Mouse (Mus musculus) lung, adult 2 months (tissue): Measurements from ENCODE around the gene Spint1. TPM values are rescaled to one million over a fixed set of nuclear protein-coding genes. Genes with fewer than 3 reads are reported as not detected.

Source experiments
- DNase-seq: peaks from one replicate; pipeline ENCODE4 v3.0.0; 2022
- H3K4me1 ChIP-seq: fragments of 200-500 bp; 2 replicates; pipeline ENCODE4 v1.6.1; 2011; ENCODE audit warnings: low read length; ENCODE audit not compliant: control insufficient read depth, insufficient read depth
- H3K4me3 ChIP-seq: fragments of 200-500 bp; replicated peaks from 2 replicates; pipeline ENCODE3; 2011; ENCODE audit warnings: low read depth, mild to moderate bottlenecking, control low read depth, low read length; ENCODE audit errors: extremely low read depth
- CTCF ChIP-seq: fragments of 200-500 bp; IDR thresholded peaks from 2 replicates; pipeline ENCODE4 v1.5.1; 2011; ENCODE audit warnings: mild to moderate bottlenecking, low read length, control low read depth; ENCODE audit not compliant: insufficient read depth
- POLR2A ChIP-seq: fragments of 200-500 bp; IDR thresholded peaks from 2 replicates; pipeline ENCODE4 v1.6.1; 2011; ENCODE audit warnings: low read depth, mild to moderate bottlenecking, control low read depth, low read length, borderline replicate concordance; ENCODE audit errors: extremely low read depth
- WGBS: fragments of 180-500 bp; shearing (Covaris S2); methylation state at CpG from one replicate; pipeline ENCODE4 v1.1.7; 2018; 5-methylcytosine and 5-hydroxymethylcytosine counted together
- polyA plus RNA-seq: library from polyadenylated mRNA; depleted of rRNA; stranded (reverse); fragments of >200 nt; gene quantifications from 2 replicates; pipeline ENCODE4 v1.2.3, GENCODE M21; 2012; rRNA removed

The Spint1 gene
- polyA plus RNA-seq = 47.7 and 51.0 TPM in 2 replicates

DNA sequence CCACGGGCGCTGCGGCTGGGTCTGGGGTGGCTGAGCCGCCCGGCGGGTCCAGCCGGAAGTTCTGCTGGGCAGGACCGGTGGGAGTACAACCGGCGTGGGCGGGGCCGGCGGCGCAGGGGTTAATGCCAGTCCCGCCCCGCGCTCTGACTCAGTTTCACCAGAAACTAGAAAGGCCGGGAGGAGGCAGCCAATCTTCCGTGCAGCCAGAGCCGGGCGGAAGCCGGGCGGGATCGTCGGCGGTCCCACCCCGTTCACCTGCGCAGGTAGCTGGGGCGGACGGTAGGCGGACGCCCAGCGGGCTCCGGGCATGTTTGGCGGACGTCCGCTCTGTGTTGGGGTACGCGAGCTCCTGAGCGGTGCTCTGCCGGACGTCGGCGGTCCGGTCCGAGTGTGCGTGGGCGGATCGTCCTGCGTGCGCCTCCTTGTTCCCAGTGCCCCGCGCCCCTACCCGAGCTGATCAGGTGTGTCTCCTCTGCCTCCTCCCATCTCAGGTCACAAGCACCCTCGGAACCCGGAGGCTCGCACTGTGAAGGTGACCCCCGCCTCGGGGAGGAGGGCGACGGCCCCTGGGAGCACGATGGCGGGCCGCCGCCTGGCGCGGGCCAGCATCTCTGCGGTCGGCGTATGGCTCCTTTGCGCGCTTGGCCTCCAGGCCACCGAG, at the start of gene Spint1:
Spint1 (plus strand) TSS at position 153 of the 661 bp plus-strand sequence.
- Histone ChIP-seq H3K4me3 (peak within 1 kb of the TSS; percentile 60), H3K4me1 (no peaks in the 10 kb centered on the region)
- WGBS = under 1% methylated on average over 73 of the region's 73 CpGs
- TF ChIP-seq POLR2A (peak; percentile 48; the same call in 1 of the 2 replicates), CTCF (no peak)
- DNase-seq = peak; percentile 72

DNA sequence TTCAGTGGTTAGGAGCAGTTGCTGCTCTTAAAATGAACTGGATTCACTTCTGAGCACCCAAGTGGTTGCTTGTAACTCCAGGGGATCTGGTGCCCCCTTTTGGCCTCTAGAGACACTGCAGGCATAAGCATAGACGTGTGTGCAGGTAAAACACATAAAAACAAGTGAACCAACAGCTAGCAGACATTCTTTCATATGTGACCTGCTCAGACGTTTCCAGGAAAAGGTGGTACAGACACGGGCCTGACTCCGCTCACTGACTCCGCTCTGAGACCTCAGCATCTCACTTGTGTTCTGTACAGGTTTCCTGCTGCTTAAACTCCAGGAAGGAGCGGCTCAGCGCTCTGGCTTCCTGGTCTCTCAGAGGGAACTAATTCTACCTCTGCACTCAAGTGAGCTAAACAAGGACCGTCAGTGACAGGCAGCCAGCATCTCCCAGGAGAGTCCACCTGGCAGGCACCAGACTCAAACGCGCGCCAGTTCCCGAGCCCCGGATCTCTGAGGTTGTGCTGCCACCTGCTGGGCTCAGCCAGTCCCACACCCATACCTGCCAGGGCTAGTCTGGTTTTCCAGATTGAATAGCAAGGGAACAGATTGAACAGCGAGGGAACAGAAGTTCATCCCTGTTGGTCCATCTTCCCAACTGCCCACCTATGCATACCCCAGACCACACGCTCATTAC, 48.0 kb upstream of the Spint1 start:
- DNase-seq = peak; percentile 88
- no peak for TF ChIP-seq POLR2A
- peak; percentile 85 for TF ChIP-seq CTCF
- 5% methylated on average over 15 of the region's 15 CpGs for WGBS
- H3K4me3 ChIP-seq = peak overlapping the region; percentile 43
- H3K4me1 ChIP-seq = peaks cover 3% of the 10 kb centered on the region

DNA sequence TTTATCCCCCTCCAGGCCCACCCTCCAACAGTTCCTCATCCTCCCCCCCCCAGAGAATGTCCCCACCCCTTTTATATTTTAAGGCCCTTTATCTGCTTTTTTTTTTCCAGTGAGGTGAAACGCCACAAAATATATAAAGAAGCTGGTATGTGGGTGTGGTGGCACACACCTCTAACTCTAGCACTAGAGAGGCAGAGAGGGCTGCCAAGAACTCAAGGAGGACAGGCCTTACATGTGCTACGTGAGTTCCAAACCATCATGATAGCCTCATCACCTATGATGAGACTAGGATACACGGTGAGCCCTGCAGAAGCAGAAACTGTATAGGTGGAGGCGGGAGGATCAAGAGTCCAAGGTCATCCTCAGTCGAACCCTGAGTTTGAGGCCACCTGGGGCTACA, 46.2 kb upstream of the Spint1 start:
- Histone ChIP-seq H3K4me1 (peaks cover 3% of the 10 kb centered on the region), H3K4me3 (no peak overlapping the region)
- DNase-seq = no peak
- no peak for TF ChIP-seq POLR2A
- no peak for TF ChIP-seq CTCF
- WGBS = 61% methylated on average over 5 of the region's 5 CpGs

DNA sequence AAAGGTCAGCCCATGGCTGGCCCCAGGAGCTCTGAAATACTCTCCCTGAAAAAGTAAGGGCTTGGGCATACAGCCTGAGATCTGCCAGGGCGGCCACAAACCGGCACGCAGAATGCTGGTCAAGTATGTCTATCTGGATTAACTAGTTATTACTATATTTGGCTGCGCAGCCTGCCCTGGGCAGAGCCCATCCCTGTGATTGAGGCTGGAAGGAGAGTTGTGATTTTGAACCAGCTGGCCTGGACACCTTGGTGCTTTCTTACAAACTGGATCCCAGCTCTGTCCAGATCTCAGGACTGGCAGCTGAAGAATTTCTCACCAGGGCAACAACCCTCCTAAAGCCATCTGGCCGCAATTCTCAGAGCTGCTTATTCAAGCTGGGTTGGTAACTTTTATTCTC, 43.0 kb upstream of the Spint1 start:
- Histone ChIP-seq H3K4me1 (peaks cover 3% of the 10 kb centered on the region), H3K4me3 (no peak overlapping the region)
- 77% methylated on average over 5 of the region's 5 CpGs for WGBS
- DNase-seq = no peak
- TF ChIP-seq POLR2A (no peak), CTCF (no peak)

DNA sequence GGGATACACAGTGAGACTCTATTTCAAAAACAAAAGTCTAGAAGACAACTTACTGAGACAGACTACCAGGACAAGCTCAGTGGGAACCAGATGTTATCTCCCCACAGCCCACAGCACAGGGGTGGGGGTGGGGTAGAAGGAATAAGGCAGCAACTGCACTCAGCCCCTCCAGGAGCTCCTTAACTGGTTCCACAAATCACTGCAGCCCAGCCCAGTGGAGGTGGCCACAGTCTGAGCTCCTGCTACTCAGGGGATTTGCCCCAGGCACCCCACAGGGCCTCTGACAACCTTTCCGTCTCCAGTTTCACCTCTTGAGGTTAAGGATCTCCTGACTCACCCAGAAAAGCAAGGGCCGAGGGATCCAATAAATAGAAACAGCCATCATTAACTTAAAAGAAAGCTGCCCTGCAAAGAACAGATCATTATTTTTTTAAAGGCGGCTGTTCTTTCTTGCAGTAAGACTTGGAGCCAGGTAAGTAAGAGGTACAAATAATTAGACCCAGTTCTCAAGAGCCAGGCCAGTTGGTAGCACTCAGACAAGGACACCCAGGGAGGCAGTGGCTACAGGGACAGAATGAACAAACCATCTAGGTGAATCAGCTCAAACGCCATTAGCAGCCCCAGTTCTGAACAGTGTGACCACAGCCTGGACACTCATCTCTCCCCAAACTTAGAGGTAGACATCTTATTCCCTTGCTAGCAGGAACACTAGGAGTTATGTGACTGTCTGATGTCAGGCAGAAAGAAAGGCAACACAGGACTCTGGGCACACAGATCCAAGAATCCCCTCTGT, 40.6 kb upstream of the Spint1 start:
- Histone ChIP-seq H3K4me3 (no peak overlapping the region), H3K4me1 (0 out of 2 replicates have a peak, but pooled peaks cover 2% of the 10 kb centered on the region)
- no peak for TF ChIP-seq POLR2A
- TF ChIP-seq CTCF = no peak
- 63% methylated on average over 4 of the region's 4 CpGs for WGBS
- DNase-seq = no peak

DNA sequence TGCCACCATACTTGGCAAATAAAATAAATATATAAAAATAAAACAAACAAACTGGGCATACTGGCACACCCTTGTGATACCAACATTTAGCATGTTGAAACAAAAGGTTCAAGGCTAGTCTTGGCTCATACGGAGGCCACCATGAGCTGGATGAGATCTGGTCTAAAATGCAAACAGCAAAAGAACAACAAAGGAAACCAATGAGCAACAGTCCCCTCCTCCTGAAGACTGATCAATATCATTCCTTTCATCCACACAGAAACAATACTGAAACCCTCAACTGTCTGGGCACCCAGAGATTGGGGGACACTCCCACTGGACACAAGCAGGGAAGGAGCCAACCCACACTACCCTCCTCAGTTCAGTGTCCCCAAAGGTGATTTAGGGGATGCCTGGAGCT, 39.7 kb upstream of the Spint1 start:
- DNase-seq = no peak
- no peak overlapping the region for H3K4me3 ChIP-seq
- TF ChIP-seq POLR2A (no peak), CTCF (no peak)
- H3K4me1 ChIP-seq = peaks cover 2% of the 10 kb centered on the region; the same call in 1 of the 2 replicates
- WGBS = 47% methylated on average over 1 of the region's 1 CpGs

DNA sequence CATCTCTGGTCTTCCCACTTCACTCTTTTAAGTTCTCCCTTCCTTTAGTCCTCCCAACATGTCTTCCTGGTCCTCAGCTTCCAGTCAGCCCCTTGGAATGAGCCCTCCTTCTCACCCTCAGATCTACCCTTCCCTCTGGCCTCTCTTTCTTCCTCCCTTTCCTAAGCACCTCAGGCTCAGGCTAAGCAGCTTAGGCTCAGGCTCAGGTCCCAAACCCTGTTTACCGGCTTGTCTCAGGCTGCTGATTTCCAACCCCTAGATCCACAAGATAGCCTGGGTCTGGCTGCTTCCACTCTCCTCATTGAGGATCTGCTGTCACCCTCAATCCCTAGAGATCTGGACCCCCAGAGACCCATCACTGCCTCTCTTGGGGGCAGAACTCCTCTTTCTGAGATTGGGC, 39.1 kb upstream of the Spint1 start:
- WGBS = 55% methylated on average over 1 of the region's 1 CpGs

DNA sequence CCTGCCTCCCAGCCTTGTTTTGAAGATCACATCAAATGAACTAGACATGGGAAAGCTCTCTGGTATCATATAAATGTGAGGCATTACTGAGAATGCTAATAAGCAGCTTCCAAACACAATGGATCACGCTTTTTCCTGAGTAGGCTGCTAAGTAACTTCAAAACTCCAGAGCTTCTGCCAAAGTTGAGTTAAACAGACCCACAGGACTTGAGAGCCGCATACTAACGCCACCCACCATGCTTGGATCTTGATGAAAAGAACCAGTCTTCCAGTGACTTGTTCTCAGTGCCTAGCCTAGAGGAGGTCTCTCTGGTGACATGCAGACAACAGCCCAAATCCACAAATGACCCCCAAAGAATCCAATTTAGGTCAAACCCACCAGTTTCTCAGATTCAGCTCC, 38.2 kb upstream of the Spint1 start:
- WGBS = 67% methylated on average over 3 of the region's 3 CpGs
- Histone ChIP-seq H3K4me1 (peaks cover 11% of the 10 kb centered on the region), H3K4me3 (no peak overlapping the region)
- TF ChIP-seq POLR2A (no peak), CTCF (no peak)
- no peak for DNase-seq

More for the DNA sequence above, 39.1 kb upstream of the Spint1 start:
- no peak for DNase-seq
- H3K4me1 ChIP-seq = peaks cover 7% of the 10 kb centered on the region
- no peak for TF ChIP-seq POLR2A
- no peak for TF ChIP-seq CTCF
- no peak overlapping the region for H3K4me3 ChIP-seq

DNA sequence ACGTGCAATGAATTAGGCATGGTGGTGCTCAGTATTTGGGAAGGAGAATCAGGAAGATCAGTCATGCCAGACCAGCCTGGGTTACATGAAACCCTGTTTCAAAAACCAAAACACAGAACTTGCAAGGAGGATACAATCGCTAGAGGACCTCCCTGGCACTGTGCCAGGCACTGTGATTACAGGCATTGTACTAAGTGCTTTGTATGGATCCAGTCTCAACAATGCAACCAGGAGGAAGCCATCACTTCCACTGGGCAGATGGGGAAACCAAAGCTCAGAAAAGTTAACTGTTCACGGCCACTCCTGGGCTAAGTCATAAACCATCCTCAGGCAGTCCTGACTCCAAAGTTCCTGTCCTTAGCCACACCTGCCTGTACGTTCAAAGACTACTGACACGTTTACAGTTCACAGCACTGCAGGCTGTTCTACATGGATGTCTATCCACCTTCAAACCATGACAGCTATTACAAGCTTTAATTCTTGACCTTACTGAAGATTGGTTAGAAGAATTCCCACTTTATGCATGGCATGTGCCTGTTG, 34.2 kb upstream of the Spint1 start:
- TF ChIP-seq CTCF = no peak
- TF ChIP-seq POLR2A = no peak
- DNase-seq = no peak
- peaks cover 11% of the 10 kb centered on the region for H3K4me1 ChIP-seq
- H3K4me3 ChIP-seq = no peak overlapping the region
- 33% methylated on average over 5 of the region's 5 CpGs for WGBS
